Mouse (Mus musculus) cerebellum, adult 9-11 months (tissue): ENCODE results near the gene Atrnl1.
A peak's percentile ranks its signal among the peaks of the same experiment; 100 is the strongest.

Experiments used
- DNase-seq: peaks from one replicate; pipeline ENCODE4 v3.0.0; 2022

The Atrnl1 gene

GRCm38 (mm10) chr19:57610476-57611261, at the start of gene Atrnl1:
TSS of gene Atrnl1 (plus strand) at chr19:57611034.
- DNase-seq: peak; percentile 55

- no peak for DNase-seq
These were observed 49.3 kb upstream of the Atrnl1 start for GRCm38 (mm10) chr19:57561486-57561885.

GRCm38 (mm10) chr19:57569040-57569439, 41.8 kb upstream of the Atrnl1 start:
- no peak for DNase-seq

DNA sequence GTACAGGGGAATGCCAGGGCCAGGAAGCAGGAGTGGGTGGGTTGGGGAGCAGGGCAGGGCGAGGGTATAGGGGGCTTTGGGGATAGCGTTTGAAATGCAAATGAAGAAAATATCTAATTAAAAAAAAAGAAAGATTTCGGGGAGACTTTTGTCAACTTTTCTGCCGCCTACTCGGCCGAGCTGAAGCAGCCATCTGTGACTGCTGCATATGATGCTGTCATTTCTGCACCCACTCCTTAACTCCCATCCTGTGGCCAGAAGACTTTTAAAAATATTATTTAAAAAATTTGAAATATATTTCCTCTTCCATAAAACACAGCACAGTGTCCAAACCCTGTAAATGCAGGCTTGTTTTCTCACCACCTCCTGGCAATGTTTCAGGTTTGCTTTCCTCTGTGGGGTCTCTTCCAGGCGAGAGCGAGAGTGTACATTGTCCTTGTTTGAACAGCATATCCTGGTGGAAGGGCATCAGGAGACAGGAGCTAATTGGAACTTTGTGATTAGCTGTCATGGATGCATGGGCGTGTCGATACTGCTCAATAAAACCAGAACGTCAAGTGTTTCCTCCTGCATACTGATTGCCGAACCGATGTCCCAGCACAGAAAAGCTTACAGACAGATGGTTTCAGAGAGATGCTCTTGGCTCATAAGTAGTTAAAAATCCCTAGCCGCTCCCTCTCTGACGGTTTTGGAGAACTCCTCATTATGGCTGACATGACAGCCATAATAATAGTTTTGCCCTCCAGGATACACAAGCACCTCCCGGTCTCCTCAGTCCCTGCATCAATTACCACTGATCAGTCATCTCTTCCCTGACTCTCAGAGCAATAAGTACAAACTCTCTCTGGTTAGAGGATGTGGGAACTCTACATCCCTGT, 38.2 kb upstream of the Atrnl1 start:
- DNase-seq: no peak

DNA sequence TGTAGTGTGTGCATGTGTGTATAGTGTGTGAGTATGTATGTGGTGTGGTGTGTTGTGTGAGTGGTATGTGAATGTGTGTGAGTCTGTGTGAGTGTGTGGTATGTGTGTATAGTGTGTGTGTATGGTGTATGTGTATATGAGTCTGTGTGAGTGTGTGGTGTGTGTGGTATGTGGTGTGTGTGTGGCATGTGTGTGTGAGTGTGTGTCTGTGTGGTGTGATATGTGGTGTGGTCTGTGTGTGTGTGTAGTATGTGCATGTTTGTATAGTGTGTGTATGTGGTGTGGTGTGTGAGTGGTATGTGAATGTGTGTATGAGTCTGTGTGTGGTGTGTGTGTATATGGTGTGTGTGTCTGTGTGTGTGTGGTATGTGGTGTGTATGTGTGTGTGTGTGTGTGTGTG, 37.4 kb upstream of the Atrnl1 start:
- DNase-seq: no peak

GRCm38 (mm10) chr19:57575027-57575426, 35.8 kb upstream of the Atrnl1 start:
- DNase-seq: no peak

DNA sequence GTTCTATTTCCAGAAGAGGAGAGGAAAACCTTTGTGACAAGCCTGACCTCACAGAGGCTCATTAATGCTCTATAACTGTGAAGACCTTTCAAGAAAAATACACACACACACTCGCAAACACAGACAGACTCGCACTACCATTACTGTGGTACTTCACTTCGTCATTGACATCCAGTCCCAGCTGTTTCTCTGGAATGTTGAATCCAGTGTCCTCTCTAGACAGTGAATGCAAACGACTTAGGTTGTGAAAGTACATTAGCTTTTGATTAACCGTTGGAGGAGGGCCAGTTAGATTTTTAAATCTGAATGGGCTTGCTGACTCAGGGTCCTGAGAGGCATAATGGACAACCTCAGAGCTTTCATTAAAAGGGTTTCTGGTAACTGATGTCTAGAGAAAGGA, 34.0 kb upstream of the Atrnl1 start:
- no peak for DNase-seq

GRCm38 (mm10) chr19:57577256-57577655, 33.6 kb upstream of the Atrnl1 start:
- DNase-seq: no peak

GRCm38 (mm10) chr19:57580962-57581361, 29.9 kb upstream of the Atrnl1 start:
- no peak for DNase-seq

DNA sequence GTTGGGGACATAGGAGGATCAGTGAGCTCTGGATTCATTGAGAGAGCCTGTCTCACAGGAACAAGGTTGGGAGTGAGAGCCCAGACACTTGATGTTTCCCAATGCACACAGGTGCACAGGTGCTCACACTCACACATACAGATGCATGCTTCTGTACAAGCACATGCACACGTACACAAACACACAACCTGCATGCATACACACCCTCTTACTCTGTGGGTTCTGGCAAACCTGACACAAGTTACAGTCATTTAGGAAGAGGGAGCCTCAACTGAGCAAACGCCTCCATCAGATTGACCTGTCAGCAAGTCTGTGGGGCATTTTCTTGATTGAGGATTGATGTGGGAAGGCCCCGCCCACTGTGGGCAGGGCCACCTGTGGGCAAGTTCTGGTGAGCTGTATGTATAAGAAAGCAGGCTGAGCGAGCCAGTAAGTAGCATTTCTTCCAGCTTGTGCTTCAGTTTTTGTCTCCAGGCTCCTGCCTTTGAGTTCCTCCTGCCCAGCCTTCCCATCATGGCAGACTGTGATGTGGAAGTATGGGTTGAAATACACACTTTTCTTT, 25.5 kb upstream of the Atrnl1 start:
- no peak for DNase-seq

- DNase-seq: no peak
These were observed 24.7 kb upstream of the Atrnl1 start for GRCm38 (mm10) chr19:57586172-57586571.

DNA sequence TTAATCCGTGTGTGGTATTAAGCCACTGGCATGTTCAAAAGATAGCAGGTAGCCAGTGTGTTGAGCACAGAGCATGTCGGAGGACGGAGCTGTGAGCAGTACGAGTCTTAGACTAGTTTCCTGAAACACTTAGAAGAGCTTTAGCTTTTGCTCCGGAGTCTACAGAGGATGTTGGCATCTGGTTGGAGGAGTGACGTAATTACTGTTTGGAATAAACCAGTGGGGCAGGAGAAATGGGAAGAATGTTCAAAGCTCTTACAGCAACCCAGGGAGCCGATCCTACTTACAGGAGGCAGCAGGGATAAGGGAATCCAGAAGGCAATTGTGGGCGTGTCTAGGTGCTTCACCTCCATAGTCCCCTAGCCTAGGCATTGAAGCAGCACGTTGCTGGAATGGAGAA, 21.3 kb upstream of the Atrnl1 start:
- no peak for DNase-seq

DNA sequence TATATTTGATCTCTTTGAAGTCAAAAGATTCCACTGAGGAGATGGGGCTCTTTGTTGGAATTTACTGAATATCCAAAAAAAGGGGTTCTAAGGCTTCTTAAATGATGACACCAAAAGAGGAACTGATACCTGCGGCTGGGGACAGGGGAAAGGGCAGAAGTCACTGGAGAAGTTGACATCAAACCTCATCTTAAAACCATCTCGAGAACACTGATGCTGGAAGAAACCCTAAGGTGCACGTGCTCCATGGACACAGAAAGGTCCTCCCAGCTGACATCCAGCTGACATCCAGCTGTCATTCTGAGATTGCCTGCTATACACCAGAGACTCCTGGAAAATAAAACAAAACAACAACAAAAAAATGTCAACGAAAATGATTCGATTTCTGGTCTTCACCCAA, 19.9 kb upstream of the Atrnl1 start:
- DNase-seq: no peak

GRCm38 (mm10) chr19:57591631-57592030, 19.2 kb upstream of the Atrnl1 start:
- DNase-seq: no peak

- no peak for DNase-seq
These were observed 18.5 kb upstream of the Atrnl1 start for GRCm38 (mm10) chr19:57592355-57592754.

DNA sequence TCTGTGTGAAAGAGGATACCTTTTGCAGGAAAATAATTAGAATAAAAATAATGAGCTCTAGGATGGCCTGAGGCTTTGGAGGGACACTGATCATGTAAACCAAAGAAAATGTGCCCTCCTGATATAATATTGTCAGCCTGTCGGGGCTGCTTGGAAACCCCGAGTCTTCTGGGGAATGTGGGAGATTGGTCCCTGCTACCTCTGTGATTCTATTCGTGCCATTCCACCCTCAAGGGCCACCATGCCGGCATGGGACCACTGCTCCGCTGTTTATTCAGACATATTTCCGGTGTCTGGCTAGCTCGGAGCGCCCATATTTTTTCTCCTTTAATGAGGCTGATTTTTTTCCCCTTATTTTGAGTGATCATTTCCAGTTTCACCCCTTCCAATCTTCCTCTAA, 11.7 kb upstream of the Atrnl1 start:
- DNase-seq: no peak

- DNase-seq: no peak
These were observed 10.5 kb upstream of the Atrnl1 start for GRCm38 (mm10) chr19:57600233-57600929.

DNA sequence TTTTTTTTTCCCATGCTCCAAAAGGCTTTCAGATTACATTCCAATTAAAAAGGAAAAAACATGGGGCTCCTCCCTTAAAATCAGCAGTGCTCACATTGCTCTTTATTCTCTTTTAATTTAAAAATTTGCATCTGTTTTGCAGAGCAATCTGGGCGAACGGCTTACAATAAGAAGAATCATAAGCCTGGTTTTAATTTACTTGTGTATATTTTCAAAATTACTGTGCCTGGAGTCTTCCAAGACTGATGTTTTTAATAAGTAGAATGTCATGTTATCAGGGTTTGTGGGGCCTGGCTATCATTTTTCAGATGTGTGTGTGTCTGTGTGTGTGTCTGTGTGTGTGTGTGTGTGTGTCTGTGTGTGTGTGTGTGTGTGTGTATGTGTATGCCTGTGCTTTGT, 9.9 kb upstream of the Atrnl1 start:
- no peak for DNase-seq

DNA sequence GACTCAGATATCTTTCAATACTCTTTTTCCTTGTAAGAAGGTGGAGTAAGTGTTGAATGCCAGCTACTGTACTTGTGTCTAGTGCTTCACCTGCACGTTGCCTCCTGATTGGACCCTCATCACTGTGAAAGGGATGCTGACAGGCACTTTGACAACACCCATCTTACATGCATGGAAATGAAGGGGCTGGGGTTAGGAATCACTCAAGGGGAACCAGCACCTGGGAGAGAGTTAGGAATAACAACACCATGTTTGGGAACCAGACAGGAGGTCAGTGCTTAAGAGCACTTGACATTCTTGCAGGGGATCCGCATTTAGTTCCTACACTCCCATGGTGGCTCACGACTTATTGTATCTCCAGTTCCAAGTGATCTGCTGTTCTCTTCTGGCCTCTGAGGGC, 7.2 kb upstream of the Atrnl1 start:
- DNase-seq: no peak

DNA sequence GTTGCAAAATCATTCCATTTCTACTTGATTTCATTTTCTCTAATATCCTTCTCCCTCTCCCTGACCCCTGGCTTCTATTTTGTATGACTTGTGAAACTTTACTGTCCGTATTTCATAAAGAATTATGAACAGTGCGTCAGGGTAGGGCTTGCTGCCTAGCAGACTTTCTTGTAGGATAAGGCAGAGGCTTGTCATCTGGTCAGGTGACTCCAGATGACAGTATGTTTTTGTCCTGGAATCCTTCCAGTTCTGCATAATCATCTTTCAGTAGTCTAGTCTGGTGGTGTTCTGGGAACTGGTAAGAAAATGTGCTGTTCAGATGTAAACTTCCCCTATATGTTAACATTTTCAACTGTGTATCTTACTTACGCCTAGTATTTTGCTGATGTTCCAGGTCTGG, 4.9 kb upstream of the Atrnl1 start:
- DNase-seq: no peak

DNA sequence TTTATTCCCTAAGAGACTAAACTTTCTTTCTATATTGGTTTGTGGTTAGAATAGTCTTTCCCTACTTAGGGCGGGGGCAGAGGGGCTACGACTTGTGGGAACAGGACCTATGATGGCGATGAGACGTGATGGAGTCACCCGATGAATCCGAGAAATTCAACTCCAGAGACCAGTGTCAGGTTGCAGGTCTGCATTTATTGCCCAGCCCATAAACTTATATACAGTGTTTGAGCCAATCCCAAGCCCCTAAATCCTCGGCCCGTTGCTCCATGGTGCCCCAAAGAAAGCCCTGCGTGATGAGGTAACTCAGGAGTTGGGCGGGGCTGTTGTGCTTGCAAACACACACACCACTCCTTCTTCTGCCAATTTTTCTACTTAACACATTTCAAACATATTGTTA, 4.5 kb upstream of the Atrnl1 start:
- DNase-seq: no peak

DNA sequence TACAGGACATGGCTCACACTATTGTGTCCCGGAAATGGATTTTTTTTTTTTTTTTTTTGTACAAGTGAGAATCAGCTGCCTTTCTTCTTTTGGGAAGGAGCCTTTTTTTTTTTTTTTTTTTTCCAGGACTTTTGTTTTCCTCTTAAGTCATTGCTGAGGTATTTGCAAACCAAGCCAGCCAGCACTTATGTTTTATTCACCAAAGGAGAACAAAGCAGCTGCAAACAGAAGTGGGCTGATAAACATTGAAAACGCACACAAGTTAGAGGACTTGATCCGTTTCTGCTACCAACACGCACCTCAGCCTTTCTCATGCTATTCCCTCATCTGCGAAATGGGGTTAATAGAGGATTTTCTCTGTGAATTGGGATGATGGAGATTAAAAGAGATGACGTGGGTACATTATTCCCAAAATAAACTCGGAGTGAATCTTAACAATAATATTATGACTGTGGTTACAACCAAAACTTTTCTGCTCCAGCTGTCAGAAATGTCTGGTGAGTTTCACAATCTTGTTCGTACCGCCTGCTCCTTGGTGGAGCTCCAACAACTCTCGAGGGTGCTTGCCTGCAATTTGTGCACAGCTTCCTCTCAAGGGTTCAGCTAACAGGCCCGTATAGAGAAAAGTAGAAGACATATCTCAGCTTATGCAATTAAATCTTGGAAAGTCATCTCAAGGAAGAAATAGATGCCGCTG, 1.3 kb upstream of the Atrnl1 start:
- no peak for DNase-seq

DNA sequence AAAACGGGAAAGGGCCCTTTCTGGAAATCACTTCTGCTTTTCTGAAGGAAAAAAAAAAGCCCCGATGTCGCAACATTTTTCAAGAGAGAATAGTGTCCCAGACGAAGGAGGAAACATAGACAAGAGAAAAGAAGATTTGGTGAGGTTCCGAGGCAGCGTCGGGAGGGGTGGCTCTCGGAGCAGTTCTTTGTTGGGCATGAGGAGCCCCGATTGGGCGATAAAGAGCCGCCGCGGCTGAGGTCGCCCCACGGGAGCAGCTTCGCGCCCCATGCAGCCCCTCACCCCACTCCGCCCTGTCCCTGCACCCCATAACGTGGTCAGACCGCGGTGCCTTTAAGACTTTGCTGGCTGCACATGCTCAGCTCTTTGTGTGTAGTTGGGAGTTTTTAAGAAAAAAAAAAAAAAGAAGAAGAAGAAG, 767 bp upstream of the Atrnl1 start:
- no peak for DNase-seq
